16 mouse cellular contexts compared by ENCODE assay signal in the genomic region with DNA sequence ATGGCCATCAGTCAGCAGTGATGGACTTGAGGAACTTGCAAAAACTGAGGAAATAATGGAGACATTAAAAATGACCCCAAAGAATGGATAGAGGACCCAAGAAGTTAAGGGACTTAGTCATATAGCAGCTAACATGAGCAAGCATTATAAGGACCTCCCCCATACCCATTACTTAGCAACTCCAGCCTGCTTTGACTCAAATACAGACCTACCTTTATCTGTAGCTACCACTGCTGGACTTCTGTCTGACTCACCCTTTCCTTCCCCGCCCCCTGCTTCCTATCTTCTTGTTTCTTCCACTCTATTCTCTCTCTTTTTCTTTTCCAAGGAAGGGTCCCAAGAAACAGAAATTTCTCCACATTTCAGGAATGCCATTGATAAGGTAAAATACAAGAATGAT.
"Had no signal": no experiment of that assay in that cellular context is flagged by ENCODE, and none has a peak within 500 bp of the region (broad histone marks: within the 10 kb centered on the region; RNA-seq: fewer than 3 reads in every experiment).

No protein-coding gene starts in this region.

- H3K9me3 ChIP-seq: lung, embryonic 15.5 days; midbrain, embryonic 13.5 days; midbrain, embryonic 15.5 days; neural tube, embryonic 12.5 days had no signal

- H3K4me3 ChIP-seq: lung, embryonic 15.5 days; megakaryocyte, embryonic 14.5 days; midbrain, embryonic 13.5 days; midbrain, embryonic 15.5 days; neural tube, embryonic 12.5 days had no signal

- H3K4me2 ChIP-seq: lung, embryonic 15.5 days; midbrain, embryonic 11.5 days; midbrain, embryonic 13.5 days; midbrain, embryonic 15.5 days; neural tube, embryonic 12.5 days had no signal

- DNase-seq: lung, adult 2 months; lung, postnatal 14 days; lung, postnatal 36 days; right cerebral cortex, postnatal 14 days; spleen, adult 18-20 months; thymus, adult 18-20 months; thymus, postnatal 14 days; thymus, postnatal 36 days had no signal

- H3K4me1 ChIP-seq: lung, embryonic 15.5 days; megakaryocyte, embryonic 14.5 days; midbrain, embryonic 13.5 days; midbrain, embryonic 15.5 days; neural tube, embryonic 12.5 days had no signal

- ATAC-seq: lung, postnatal 0 days; midbrain, embryonic 13.5 days; midbrain, embryonic 15.5 days had no signal

- H3K27ac ChIP-seq: lung, embryonic 15.5 days; macrophage; midbrain, embryonic 13.5 days; midbrain, embryonic 15.5 days; neural tube, embryonic 12.5 days had no signal

- H3K27me3 ChIP-seq: lung, embryonic 15.5 days; megakaryocyte, embryonic 14.5 days; midbrain, embryonic 13.5 days; midbrain, embryonic 15.5 days; neural tube, embryonic 12.5 days had no signal

- H3K9ac ChIP-seq: lung, embryonic 15.5 days; midbrain, embryonic 13.5 days; midbrain, embryonic 15.5 days; neural tube, embryonic 12.5 days had no signal

- H3K36me3 ChIP-seq: lung, embryonic 15.5 days; midbrain, embryonic 13.5 days; midbrain, embryonic 15.5 days; neural tube, embryonic 12.5 days had no signal
